Mouse (Mus musculus) neural tube, embryonic 11.5 days (tissue): ENCODE measurements around the gene Ttll5. TPM values are rescaled to one million over a fixed set of nuclear protein-coding genes. Genes with fewer than 3 reads are reported as not detected.

Experiments used
- ATAC-seq: fragments of 200-750 bp; cut with Nextera tagmentation; 2 replicates; pipeline ENCODE4 v1.8.0; 2017; ENCODE audit warnings: moderate number of reproducible peaks, mild to moderate bottlenecking, moderate TSS enrichment, moderate library complexity; ENCODE audit not compliant: insufficient read depth, low FRiP score, low TSS enrichment
- DNase-seq: peaks from one replicate; pipeline ENCODE4 v3.0.0-alpha.2; 2015; ENCODE audit warnings: low spot score
- H3K27ac ChIP-seq: fragments of 300-500 bp; sonication (generic); 2 replicates; pipeline ENCODE4 v1.5.1; 2014; ENCODE audit warnings: low read depth, mild to moderate bottlenecking, low read length
- H3K27me3 ChIP-seq: fragments of 300-500 bp; sonication (generic); 2 replicates; pipeline ENCODE4 v1.6.1; 2014; ENCODE audit warnings: mild to moderate bottlenecking, low read length, mixed read lengths; ENCODE audit not compliant: control insufficient read depth, insufficient read depth
- H3K36me3 ChIP-seq: fragments of 300-500 bp; sonication (generic); 2 replicates; pipeline ENCODE4 v1.6.1; 2014; ENCODE audit warnings: mild to moderate bottlenecking, low read length, moderate library complexity, mixed read lengths; ENCODE audit not compliant: control insufficient read depth, insufficient read depth
- H3K4me1 ChIP-seq: fragments of 300-500 bp; sonication (generic); 2 replicates; pipeline ENCODE4 v1.6.1; 2014; ENCODE audit warnings: low read length, mixed read lengths; ENCODE audit not compliant: control insufficient read depth, insufficient read depth
- H3K4me2 ChIP-seq: fragments of 300-500 bp; sonication (generic); 2 replicates; pipeline ENCODE4 v1.6.1; 2014; ENCODE audit warnings: low read depth, mild to moderate bottlenecking, moderate library complexity
- H3K4me3 ChIP-seq: fragments of 300-500 bp; sonication (generic); 2 replicates; pipeline ENCODE4 v1.5.1; 2014; ENCODE audit warnings: low read depth, low read length
- H3K9ac ChIP-seq: fragments of 300-500 bp; sonication (generic); 2 replicates; pipeline ENCODE4 v1.6.1; 2014; ENCODE audit warnings: mild to moderate bottlenecking, low read length
- H3K9me3 ChIP-seq: fragments of 300-500 bp; sonication (generic); 2 replicates; pipeline ENCODE4 v1.6.1; 2016; ENCODE audit warnings: low read length; ENCODE audit not compliant: control insufficient read depth
- WGBS: fragments of 180-500 bp; shearing (Covaris S2); extraction: QIAGEN DNeasy Blood & Tissue Kit; methylation state at CpG from one replicate; pipeline ENCODE4 v1.1.7; 2014; 5-methylcytosine and 5-hydroxymethylcytosine counted together
- polyA plus RNA-seq: library from polyadenylated mRNA; unstranded; fragments of >200 nt; fragmentation: Nextera tagmentation; extraction: Ambion mirVana; gene quantifications from 2 replicates; pipeline ENCODE4 v1.2.1, GENCODE M21; 2014

Ttll5 gene
- polyA plus RNA-seq, 1 experiment from 2014 or later, result 14.2 TPM

DNA sequence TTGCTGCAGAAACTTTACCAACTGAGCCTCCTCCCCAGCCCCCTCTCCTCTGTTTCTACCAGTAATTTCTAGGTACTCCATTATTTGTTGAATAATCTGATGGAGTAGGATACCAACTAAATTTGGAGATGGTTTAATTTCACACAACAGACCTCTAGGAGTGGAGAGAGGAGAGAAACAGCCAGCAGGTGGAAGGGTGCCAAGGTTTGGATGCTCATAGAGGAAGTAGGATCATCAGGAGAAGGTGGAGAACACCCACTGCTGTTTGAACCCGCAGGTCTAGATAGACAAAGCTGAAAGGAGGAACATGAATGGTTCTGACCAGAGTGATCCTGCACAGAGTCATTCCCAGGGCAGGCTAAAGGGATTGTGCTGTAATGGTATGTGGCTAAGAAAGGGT is 28.9 kb upstream of the Ttll5 start:
- 84% methylated on average over 1 of the region's 1 CpGs for WGBS
- Histone ChIP-seq H3K4me1 (no peaks in the 10 kb centered on the region), H3K4me3 (no peak overlapping the region), H3K9ac (no peak overlapping the region), H3K9me3 (no peaks in the 10 kb centered on the region), H3K4me2 (no peak overlapping the region), H3K36me3 (no peaks in the 10 kb centered on the region), H3K27me3 (no peaks in the 10 kb centered on the region), H3K27ac (no peak overlapping the region)
- no peak for ATAC-seq
- no peak for DNase-seq

DNA sequence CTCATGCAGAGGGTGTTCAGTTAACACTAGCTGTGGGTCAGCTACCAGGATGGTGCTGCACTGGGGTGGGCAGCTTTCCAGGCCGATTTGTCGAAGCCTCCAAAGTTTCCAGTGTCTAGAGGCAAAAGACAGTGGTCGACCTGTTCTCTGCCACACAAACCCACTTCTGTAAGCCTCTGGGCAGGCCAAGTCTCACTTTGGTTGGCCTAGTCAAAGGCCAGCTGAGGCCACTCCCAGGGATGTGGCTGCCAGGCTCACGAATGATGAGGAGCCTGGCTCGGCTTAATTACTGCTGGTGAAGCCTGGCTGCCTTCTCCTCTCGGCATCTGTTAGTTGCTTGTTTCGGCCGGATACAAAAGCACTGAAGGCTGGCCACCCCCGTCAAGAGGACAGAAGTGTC is 24.4 kb upstream of the Ttll5 start:
- DNase-seq (peak; percentile 13), ATAC-seq (no peak)
- Histone ChIP-seq H3K9ac (no peak overlapping the region), H3K9me3 (no peaks in the 10 kb centered on the region), H3K27ac (no peak overlapping the region), H3K4me1 (no peaks in the 10 kb centered on the region), H3K4me2 (no peak overlapping the region), H3K27me3 (no peaks in the 10 kb centered on the region), H3K4me3 (no peak overlapping the region), H3K36me3 (no peaks in the 10 kb centered on the region)
- WGBS, result 60% methylated on average over 9 of the region's 9 CpGs

DNA sequence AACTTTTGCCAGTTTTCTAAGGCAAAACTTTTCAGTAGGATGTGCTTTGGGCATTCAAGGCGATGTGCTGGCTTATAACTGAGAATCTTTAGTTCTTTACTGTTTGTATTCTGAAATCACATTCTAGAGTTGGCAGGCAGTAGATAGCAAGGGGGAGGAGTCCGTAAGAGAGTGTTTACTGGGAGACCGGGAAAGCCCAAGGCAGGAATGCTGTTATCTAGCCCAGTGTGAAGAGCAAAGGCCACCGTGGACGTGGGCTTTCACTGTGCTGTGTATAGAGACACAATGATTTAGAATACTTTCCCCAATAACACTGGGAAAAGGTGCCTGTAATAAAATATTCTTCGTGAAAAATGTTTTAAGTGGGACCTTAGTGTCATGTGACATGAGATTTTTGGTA is 14.7 kb upstream of the Ttll5 start:
- no peak overlapping the region for H3K9ac ChIP-seq
- H3K9me3 ChIP-seq, result no peaks in the 10 kb centered on the region
- no peak overlapping the region for H3K4me2 ChIP-seq
- H3K36me3 ChIP-seq, result peaks cover 3% of the 10 kb centered on the region; the same call in 1 of the 2 replicates
- 78% methylated on average over 6 of the region's 6 CpGs for WGBS
- no peaks in the 10 kb centered on the region for H3K27me3 ChIP-seq
- H3K27ac ChIP-seq, result no peak overlapping the region
- H3K4me3 ChIP-seq, result no peak overlapping the region
- H3K4me1 ChIP-seq, result no peaks in the 10 kb centered on the region
- DNase-seq, result no peak
- ATAC-seq, result no peak

DNA sequence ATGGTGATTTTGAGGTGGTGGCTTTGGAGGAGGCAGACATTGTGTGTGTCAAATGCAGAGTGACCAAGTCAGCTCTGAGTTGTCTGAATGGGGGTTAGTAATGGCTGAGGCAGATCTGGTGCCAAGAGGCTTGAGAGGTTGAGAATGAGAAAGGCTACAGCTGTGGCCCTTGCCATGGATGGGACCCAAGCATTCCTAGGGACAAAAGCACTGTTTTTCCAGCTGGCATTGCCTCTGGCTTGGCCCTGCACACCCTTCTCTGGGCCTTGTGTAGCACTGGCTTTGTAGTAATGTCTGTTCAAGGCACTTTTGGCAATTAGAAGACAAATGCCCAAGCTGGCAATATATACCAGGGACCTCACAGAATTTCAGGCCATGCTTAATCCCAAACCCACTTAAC is 13.5 kb upstream of the Ttll5 start:
- Histone ChIP-seq H3K4me3 (no peak overlapping the region), H3K4me2 (no peak overlapping the region), H3K4me1 (no peaks in the 10 kb centered on the region), H3K9me3 (no peaks in the 10 kb centered on the region), H3K27ac (no peak overlapping the region), H3K27me3 (no peaks in the 10 kb centered on the region), H3K9ac (no peak overlapping the region), H3K36me3 (peaks cover 5% of the 10 kb centered on the region; the same call in 1 of the 2 replicates)
- DNase-seq (no peak), ATAC-seq (no peak)

DNA sequence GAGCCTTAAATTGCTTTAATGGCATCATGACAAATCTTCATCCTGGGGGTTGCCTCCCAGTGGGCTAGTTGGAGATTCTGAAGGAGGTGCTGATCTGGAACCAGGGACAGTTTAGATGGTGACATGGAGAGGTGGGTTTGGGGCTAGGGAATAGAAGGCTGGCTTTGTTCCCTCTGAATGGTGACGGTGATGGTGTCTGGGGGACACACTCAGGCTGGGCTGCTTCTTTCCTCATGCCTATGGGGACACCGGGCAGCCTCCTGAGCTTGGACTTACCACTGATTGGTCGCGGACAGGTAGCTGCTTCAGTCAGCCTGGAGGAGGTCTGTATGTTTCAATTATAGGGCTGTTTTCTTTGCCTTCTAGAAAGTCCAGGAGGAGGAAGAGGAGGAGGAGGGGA is 12.8 kb upstream of the Ttll5 start:
- H3K4me1 ChIP-seq, result no peaks in the 10 kb centered on the region
- H3K36me3 ChIP-seq, result peaks cover 5% of the 10 kb centered on the region; the same call in 1 of the 2 replicates
- DNase-seq (no peak), ATAC-seq (no peak)
- no peak overlapping the region for H3K4me2 ChIP-seq
- 95% methylated on average over 4 of the region's 4 CpGs for WGBS
- H3K27me3 ChIP-seq, result no peaks in the 10 kb centered on the region
- H3K27ac ChIP-seq, result no peak overlapping the region
- H3K9me3 ChIP-seq, result no peaks in the 10 kb centered on the region
- no peak overlapping the region for H3K9ac ChIP-seq
- H3K4me3 ChIP-seq, result no peak overlapping the region

DNA sequence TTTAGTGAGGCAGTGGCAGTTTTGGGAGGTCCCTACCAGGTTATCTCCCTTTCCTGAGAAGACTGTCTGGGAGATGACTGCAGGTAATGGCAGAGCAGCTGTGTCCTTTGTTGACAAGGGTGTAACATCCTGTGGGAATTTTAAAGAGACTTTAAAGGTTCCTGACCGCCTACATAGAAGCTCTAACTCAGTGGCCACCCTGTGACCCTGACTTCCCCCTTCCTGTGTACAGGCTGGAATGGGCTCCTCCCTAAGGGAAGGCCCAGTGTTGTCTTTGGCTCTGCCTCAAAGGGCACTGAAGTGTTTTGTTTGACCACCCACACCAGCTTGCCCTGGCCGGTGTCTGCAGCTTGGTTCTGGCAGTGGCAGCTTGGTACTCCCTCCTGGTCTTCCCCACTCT is 10.9 kb upstream of the Ttll5 start:
- Histone ChIP-seq H3K27ac (no peak overlapping the region), H3K9me3 (no peaks in the 10 kb centered on the region), H3K4me1 (no peaks in the 10 kb centered on the region), H3K4me3 (no peak overlapping the region), H3K4me2 (no peak overlapping the region), H3K27me3 (no peaks in the 10 kb centered on the region), H3K36me3 (peaks cover 5% of the 10 kb centered on the region), H3K9ac (no peak overlapping the region)
- 68% methylated on average over 2 of the region's 2 CpGs for WGBS
- ATAC-seq (no peak), DNase-seq (no peak)

DNA sequence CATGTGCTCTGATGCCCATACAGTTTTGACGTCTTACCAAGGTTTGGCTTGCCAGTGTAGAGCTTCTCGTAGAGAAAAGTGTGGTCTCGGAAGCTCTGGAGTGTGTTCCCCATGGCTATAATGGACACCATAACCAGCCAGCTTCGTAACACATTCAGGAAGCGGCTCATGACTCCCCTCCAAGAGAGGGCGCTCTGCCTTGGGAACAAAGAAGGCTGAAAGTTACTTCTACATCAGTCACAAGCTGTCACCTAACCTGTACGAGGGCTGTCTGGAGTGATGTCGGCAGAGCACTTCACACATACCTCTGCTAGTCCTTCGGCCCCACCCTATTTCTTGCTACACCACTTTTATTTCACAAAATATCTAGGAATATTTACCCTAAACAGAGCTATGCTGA is 2.4 kb upstream of the Ttll5 start:
- Histone ChIP-seq H3K27ac (no peak overlapping the region), H3K4me3 (no peak overlapping the region), H3K4me2 (no peak overlapping the region), H3K9ac (no peak overlapping the region), H3K4me1 (peaks cover 7% of the 10 kb centered on the region), H3K9me3 (no peaks in the 10 kb centered on the region), H3K36me3 (no peaks in the 10 kb centered on the region; the same call in 1 of the 2 replicates), H3K27me3 (no peaks in the 10 kb centered on the region)
- 80% methylated on average over 9 of the region's 9 CpGs for WGBS
- ATAC-seq (no peak), DNase-seq (no peak)

DNA sequence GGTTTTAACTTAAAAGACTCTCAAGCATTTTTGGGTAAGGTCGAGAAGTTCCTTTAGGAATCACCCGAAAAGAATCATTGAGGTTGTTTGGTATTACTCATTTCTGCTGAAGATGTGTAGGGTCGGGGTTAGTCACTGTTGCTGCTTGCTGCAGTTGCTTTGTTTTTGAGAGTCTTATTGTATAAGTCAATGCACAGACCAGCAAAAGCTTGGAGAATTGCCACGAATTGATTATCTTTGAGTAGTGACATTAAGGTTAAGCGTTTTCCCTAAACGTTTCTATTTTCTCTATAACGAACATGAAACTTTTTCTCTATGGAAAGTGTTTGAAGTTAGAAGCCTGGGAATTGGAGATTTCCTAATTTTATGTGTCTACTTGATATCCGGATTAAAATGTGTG is 902 bp downstream of the Ttll5 start:
- Histone ChIP-seq H3K9me3 (no peaks in the 10 kb centered on the region), H3K4me1 (peaks cover 7% of the 10 kb centered on the region), H3K36me3 (peaks cover 2% of the 10 kb centered on the region; the same call in 1 of the 2 replicates), H3K27ac (no peak overlapping the region), H3K4me2 (peak overlapping the region; percentile 86), H3K4me3 (peak overlapping the region; percentile 73), H3K27me3 (no peaks in the 10 kb centered on the region), H3K9ac (peak overlapping the region; percentile 55)
- 16% methylated on average over 8 of the region's 8 CpGs for WGBS
- no peak for ATAC-seq
- DNase-seq, result no peak

DNA sequence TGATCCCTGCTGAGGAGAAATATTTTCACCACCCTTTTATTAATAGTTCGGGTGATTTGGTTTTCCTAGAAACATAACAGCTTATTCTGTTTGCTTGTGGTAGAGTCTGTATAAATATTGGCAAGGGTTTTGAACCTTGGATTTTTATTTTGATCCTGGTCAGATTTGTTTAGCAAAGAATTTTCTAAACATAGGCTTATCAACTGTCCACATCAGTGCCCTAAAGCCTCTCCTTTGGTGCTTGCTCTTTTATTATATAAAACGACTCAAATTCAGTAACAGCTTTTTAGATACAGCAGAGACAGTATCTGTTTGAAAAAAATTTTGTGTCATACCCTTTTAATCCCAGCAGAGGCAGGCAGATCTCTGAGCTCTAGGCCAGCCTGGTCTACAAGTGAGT is 1.4 kb downstream of the Ttll5 start:
- H3K4me1 ChIP-seq, result peaks cover 7% of the 10 kb centered on the region
- no peak overlapping the region for H3K9ac ChIP-seq
- no peaks in the 10 kb centered on the region for H3K9me3 ChIP-seq
- DNase-seq (no peak), ATAC-seq (no peak)
- no peaks in the 10 kb centered on the region for H3K27me3 ChIP-seq
- H3K4me3 ChIP-seq, result no peak overlapping the region
- peak overlapping the region; percentile 86; the same call in 1 of the 2 replicates for H3K4me2 ChIP-seq
- H3K27ac ChIP-seq, result no peak overlapping the region
- 79% methylated on average over 2 of the region's 2 CpGs for whole genome bisulfite sequencing
- peaks cover 2% of the 10 kb centered on the region; the same call in 1 of the 2 replicates for H3K36me3 ChIP-seq
